Mouse (Mus musculus) embryonic facial prominence, embryonic 14.5 days (tissue): Measurements from ENCODE around the gene E130114P18Rik. TPM values are rescaled to one million over a fixed set of nuclear protein-coding genes. Genes with fewer than 3 reads are reported as not detected.

ENCODE experiments used
- ATAC-seq: fragments of 200-750 bp; cut with Nextera tagmentation; 2 replicates; pipeline ENCODE4 v1.8.0; 2017; ENCODE audit warnings: low read depth, moderate number of reproducible peaks, moderate TSS enrichment
- DNase-seq: peaks from one replicate; pipeline ENCODE4 v3.0.0-alpha.2; 2015; ENCODE audit warnings: low spot score
- H3K27ac ChIP-seq: fragments of 300-500 bp; sonication (generic); replicated peaks from 2 replicates; pipeline ENCODE4 v1.5.1; 2014; ENCODE audit warnings: low read depth, mild to moderate bottlenecking, low read length, moderate library complexity
- H3K27me3 ChIP-seq: fragments of 300-500 bp; sonication (generic); replicated peaks from 2 replicates; pipeline ENCODE4 v1.6.1; 2014; ENCODE audit warnings: low read length; ENCODE audit not compliant: control insufficient read depth, insufficient read depth
- H3K36me3 ChIP-seq: fragments of 300-500 bp; sonication (generic); 2 replicates; pipeline ENCODE4 v1.6.1; 2014; ENCODE audit warnings: low read length, mixed read lengths; ENCODE audit not compliant: control insufficient read depth, insufficient read depth
- H3K4me1 ChIP-seq: fragments of 300-500 bp; sonication (generic); 2 replicates; pipeline ENCODE4 v1.6.1; 2014; ENCODE audit warnings: antibody characterized with exemption, low read length; ENCODE audit not compliant: control insufficient read depth, insufficient read depth
- H3K4me2 ChIP-seq: fragments of 300-500 bp; sonication (generic); 2 replicates; pipeline ENCODE4 v1.6.1; 2014; ENCODE audit warnings: low read depth, mild to moderate bottlenecking, low read length, moderate library complexity, mixed read lengths
- H3K4me3 ChIP-seq: fragments of 300-500 bp; sonication (generic); 2 replicates; pipeline ENCODE4 v1.5.1; 2014; ENCODE audit warnings: low read depth, mild to moderate bottlenecking, low read length
- H3K9ac ChIP-seq: fragments of 300-500 bp; sonication (generic); 2 replicates; pipeline ENCODE4 v1.6.1; 2014; ENCODE audit warnings: low read depth, mild to moderate bottlenecking, low read length, moderate library complexity, mixed read lengths
- H3K9me3 ChIP-seq: fragments of 300-500 bp; sonication (generic); 2 replicates; pipeline ENCODE4 v1.6.1; 2016; ENCODE audit warnings: low read length; ENCODE audit not compliant: control insufficient read depth
- WGBS: fragments of 180-500 bp; shearing (Covaris S2); extraction: QIAGEN DNeasy Blood & Tissue Kit; methylation state at CpG from one replicate; pipeline ENCODE4 v1.1.7; 2014; 5-methylcytosine and 5-hydroxymethylcytosine counted together
- polyA plus RNA-seq: library from polyadenylated mRNA; unstranded; fragments of >200 nt; fragmentation: Nextera tagmentation; extraction: Ambion mirVana; gene quantifications from 2 replicates; pipeline ENCODE4 v1.2.1, GENCODE M21; 2014

Gene E130114P18Rik
- polyA plus RNA-seq, 1 experiment from 2014 or later = 4.4 TPM

GRCm38 (mm10) chr4:97795957-97796356 lies 18.1 kb upstream of the E130114P18Rik start:
- H3K36me3 ChIP-seq = peaks cover 18% of the 10 kb centered on the region
- peak overlapping the region; percentile 18; the same call in 1 of the 2 replicates for H3K4me2 ChIP-seq
- H3K4me3 ChIP-seq = no peak overlapping the region
- H3K27me3 ChIP-seq = no peaks in the 10 kb centered on the region
- H3K9me3 ChIP-seq = no peaks in the 10 kb centered on the region
- ATAC-seq (peak; percentile 9; the same call in 1 of the 2 replicates), DNase-seq (no peak)
- peak overlapping the region; percentile 33 for H3K27ac ChIP-seq
- peaks cover 11% of the 10 kb centered on the region for H3K4me1 ChIP-seq
- no peak overlapping the region for H3K9ac ChIP-seq
- 71% methylated on average over 5 of the region's 5 CpGs for WGBS

DNA sequence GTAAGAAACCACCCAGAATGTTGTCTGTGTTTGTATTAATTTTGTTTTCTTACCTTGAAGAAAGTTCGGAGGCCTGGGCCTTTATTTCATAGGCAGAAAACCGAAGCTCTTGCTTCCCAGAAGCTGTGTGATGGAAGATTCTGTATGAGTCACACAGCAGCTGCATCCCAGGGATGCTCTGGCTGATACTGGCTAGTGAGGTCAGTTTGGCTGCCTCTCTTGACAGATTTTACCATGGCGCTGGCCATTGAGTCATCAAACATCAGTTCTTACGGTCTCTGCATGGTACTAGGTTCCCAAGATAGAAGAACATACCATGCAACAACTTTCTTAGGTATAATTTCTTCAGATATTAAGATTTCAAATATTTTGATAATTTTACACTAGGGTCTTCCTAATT lies 17.0 kb upstream of the E130114P18Rik start:
- ATAC-seq (no peak), DNase-seq (no peak)
- H3K4me1 ChIP-seq = peaks cover 11% of the 10 kb centered on the region
- 87% methylated on average over 4 of the region's 4 CpGs for WGBS
- H3K4me2 ChIP-seq = no peak overlapping the region
- no peaks in the 10 kb centered on the region for H3K27me3 ChIP-seq
- H3K27ac ChIP-seq = no peak overlapping the region
- no peaks in the 10 kb centered on the region for H3K9me3 ChIP-seq
- no peak overlapping the region for H3K4me3 ChIP-seq
- H3K36me3 ChIP-seq = peaks cover 15% of the 10 kb centered on the region
- no peak overlapping the region for H3K9ac ChIP-seq

- Histone ChIP-seq H3K9me3 (no peaks in the 10 kb centered on the region), H3K36me3 (peaks cover 15% of the 10 kb centered on the region), H3K27ac (no peak overlapping the region), H3K4me2 (no peak overlapping the region), H3K4me1 (peaks cover 13% of the 10 kb centered on the region), H3K9ac (no peak overlapping the region), H3K4me3 (no peak overlapping the region), H3K27me3 (no peaks in the 10 kb centered on the region)
- 80% methylated on average over 10 of the region's 10 CpGs for WGBS
- ATAC-seq = no peak
- no peak for DNase-seq
These were observed 16.1 kb upstream of the E130114P18Rik start for GRCm38 (mm10) chr4:97793931-97794330.

DNA sequence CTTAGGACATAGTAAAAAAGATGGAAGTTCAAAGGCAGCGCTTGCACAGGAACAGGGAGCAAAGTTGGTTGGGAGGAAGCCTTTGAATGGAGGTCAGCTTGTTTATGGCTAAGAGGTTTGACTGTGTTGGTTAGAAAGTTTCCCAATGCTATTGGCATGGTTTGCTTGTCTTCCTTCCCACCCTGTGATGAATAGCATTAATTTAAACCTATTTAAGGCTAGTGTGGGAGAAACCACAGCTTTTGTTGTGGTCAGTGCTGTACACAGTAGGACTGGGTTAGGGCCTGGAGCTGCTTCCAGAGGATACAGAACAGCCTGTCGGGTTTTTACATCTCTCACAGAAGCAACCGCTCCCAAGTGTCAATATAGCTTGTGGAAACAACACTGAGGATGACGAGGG lies 10.7 kb upstream of the E130114P18Rik start:
- Histone ChIP-seq H3K9ac (no peak overlapping the region), H3K4me1 (peaks cover 14% of the 10 kb centered on the region; the same call in 1 of the 2 replicates), H3K27ac (no peak overlapping the region), H3K4me3 (no peak overlapping the region), H3K4me2 (no peak overlapping the region), H3K9me3 (no peaks in the 10 kb centered on the region), H3K36me3 (peaks cover 26% of the 10 kb centered on the region), H3K27me3 (no peaks in the 10 kb centered on the region)
- DNase-seq (no peak), ATAC-seq (no peak)
- WGBS = 67% methylated on average over 4 of the region's 4 CpGs

- no peaks in the 10 kb centered on the region for H3K27me3 ChIP-seq
- no peak overlapping the region for H3K9ac ChIP-seq
- no peak for DNase-seq
- 68% methylated on average over 3 of the region's 3 CpGs for WGBS
- H3K4me2 ChIP-seq = no peak overlapping the region
- H3K4me1 ChIP-seq = peaks cover 14% of the 10 kb centered on the region; the same call in 1 of the 2 replicates
- H3K4me3 ChIP-seq = no peak overlapping the region
- peaks cover 36% of the 10 kb centered on the region for H3K36me3 ChIP-seq
- no peak for ATAC-seq
- H3K9me3 ChIP-seq = no peaks in the 10 kb centered on the region
- no peak overlapping the region for H3K27ac ChIP-seq
These were observed 9.6 kb upstream of the E130114P18Rik start for GRCm38 (mm10) chr4:97787515-97787914.

GRCm38 (mm10) chr4:97786571-97786970 lies 8.7 kb upstream of the E130114P18Rik start:
- Histone ChIP-seq H3K4me2 (no peak overlapping the region), H3K36me3 (peaks cover 36% of the 10 kb centered on the region), H3K27me3 (no peaks in the 10 kb centered on the region), H3K27ac (no peak overlapping the region), H3K4me1 (peaks cover 14% of the 10 kb centered on the region; the same call in 1 of the 2 replicates), H3K4me3 (no peak overlapping the region), H3K9me3 (no peaks in the 10 kb centered on the region), H3K9ac (no peak overlapping the region)
- no peak for DNase-seq
- ATAC-seq = no peak
- 53% methylated on average over 8 of the region's 8 CpGs for WGBS

GRCm38 (mm10) chr4:97785547-97786271 lies 7.8 kb upstream of the E130114P18Rik start:
- Histone ChIP-seq H3K27me3 (no peaks in the 10 kb centered on the region), H3K4me1 (peaks cover 15% of the 10 kb centered on the region), H3K27ac (no peak overlapping the region), H3K36me3 (peaks cover 36% of the 10 kb centered on the region), H3K9ac (no peak overlapping the region), H3K4me2 (no peak overlapping the region), H3K9me3 (no peaks in the 10 kb centered on the region), H3K4me3 (no peak overlapping the region)
- WGBS = 82% methylated on average over 8 of the region's 8 CpGs
- DNase-seq (no peak), ATAC-seq (no peak)

DNA sequence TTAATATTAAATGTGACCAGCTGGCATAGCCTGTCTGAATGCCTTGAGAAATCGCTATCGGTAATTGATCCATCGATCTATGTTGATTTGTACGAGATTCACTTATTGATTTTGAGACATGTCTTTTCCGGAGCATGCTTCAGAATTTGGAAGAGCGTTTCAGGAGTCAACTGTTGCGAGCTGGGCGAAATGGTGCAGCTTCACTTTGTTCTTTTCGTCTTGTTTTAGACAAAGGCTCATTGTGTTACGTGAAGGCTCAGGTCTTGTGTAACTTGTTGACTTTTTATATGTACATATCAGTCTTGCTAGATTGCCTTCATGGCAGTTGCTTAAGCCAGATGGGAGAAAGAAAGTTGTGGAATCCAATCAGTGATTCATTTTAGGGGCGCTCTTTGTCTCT lies 6.4 kb upstream of the E130114P18Rik start:
- ATAC-seq = no peak
- Histone ChIP-seq H3K4me2 (no peak overlapping the region), H3K36me3 (peaks cover 36% of the 10 kb centered on the region), H3K9me3 (no peaks in the 10 kb centered on the region), H3K27ac (no peak overlapping the region), H3K4me1 (peaks cover 17% of the 10 kb centered on the region), H3K27me3 (no peaks in the 10 kb centered on the region), H3K9ac (no peak overlapping the region), H3K4me3 (no peak overlapping the region)
- 77% methylated on average over 11 of the region's 11 CpGs for WGBS
- DNase-seq = peak; percentile 7
